Mouse (Mus musculus): ENCODE measurements at regions not wholly inside any gene's neighbourhood (a gene's known extent, or its start where the extent isn't known, plus 50 kb on each side); places are given as distances from the start of the nearest gene placed in this dataset.

DNA sequence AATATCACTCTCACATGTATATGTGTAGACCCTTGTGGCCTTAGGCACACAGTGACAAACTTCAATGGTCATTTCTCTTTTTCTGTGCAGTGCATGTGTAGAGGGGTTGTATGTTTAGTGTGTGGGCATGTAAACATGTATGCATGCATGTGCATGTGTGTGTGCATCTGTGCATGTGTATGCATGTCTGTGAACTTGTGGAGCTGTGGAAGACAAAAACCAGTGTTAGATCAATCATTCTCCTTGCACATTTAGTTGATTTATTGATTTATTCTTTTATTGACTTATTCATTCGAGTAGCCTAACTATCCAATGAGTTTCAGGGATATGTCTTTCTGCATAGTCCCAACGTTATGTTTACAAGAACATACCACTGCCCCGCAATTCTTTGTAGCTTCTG is 298.5 kb downstream of the Cmpk2 start:
- no peak overlapping the region for H3K4me2 ChIP-seq (ENCODE audit: low read depth, low read length)
- 42% methylated on average over 3 of the region's 3 CpGs for WGBS (ENCODE audit: insufficient replicate concordance)
- H3K27me3 ChIP-seq (ENCODE audit: control insufficient read depth, insufficient read depth, low read depth, low read length): no peaks in the 10 kb centered on the region
- no peak overlapping the region for H3K9ac ChIP-seq (ENCODE audit: low read depth, low read length)
- no peak overlapping the region for H3K4me3 ChIP-seq (ENCODE audit: low read depth, low read length)
- no peaks in the 10 kb centered on the region for H3K36me3 ChIP-seq (ENCODE audit: control insufficient read depth, insufficient read depth)
- no peaks in the 10 kb centered on the region for H3K4me1 ChIP-seq (ENCODE audit: control insufficient read depth, low read depth, low read length)
- no peak for ATAC-seq (ENCODE audit: low read depth)
- no peak overlapping the region for H3K27ac ChIP-seq (ENCODE audit: low read length)
- H3K9me3 ChIP-seq (replicated peaks; ENCODE audit: control insufficient read depth, low read length): no peaks in the 10 kb centered on the region

- Histone ChIP-seq H3K4me3 (ENCODE audit: low read depth, low read length) (no peak overlapping the region), H3K9me3 (replicated peaks; ENCODE audit: control insufficient read depth, low read length) (no peaks in the 10 kb centered on the region), H3K36me3 (ENCODE audit: control insufficient read depth, insufficient read depth) (no peaks in the 10 kb centered on the region), H3K27ac (ENCODE audit: low read length) (no peak overlapping the region), H3K9ac (ENCODE audit: low read depth, low read length) (no peak overlapping the region), H3K4me2 (ENCODE audit: low read depth, low read length) (no peak overlapping the region), H3K4me1 (ENCODE audit: control insufficient read depth, low read depth, low read length) (no peaks in the 10 kb centered on the region), H3K27me3 (ENCODE audit: control insufficient read depth, insufficient read depth, low read depth, low read length) (no peaks in the 10 kb centered on the region)
- ATAC-seq (ENCODE audit: low read depth): no peak
- WGBS (ENCODE audit: insufficient replicate concordance): 51% methylated on average over 9 of the region's 9 CpGs
Measured at GRCm38 (mm10) chr12:26758657-26759325, 289.8 kb downstream of the Cmpk2 start.

DNA sequence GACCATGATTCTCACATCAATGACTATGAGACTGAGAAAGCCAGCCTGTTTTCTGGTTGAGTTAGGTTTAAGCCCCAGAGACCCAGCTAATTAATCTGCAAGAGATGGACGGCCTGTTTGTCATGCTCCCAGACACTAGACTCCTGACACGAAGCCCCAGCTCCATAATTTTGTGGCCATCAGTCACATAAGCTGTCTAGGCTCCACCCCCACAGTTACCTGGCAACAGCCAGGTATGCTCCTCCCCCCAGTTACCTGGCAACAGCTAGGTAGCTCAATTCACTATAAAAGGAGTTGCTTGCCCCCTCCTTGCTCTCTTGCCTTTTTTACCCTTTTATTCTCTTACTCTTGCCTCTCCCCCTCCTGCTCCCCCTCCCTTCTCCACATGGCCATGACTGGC is 287.3 kb downstream of the Cmpk2 start:
- Histone ChIP-seq H3K4me2 (ENCODE audit: low read depth, low read length) (no peak overlapping the region), H3K27me3 (ENCODE audit: control insufficient read depth, insufficient read depth, low read depth, low read length) (no peaks in the 10 kb centered on the region), H3K4me1 (ENCODE audit: control insufficient read depth, low read depth, low read length) (no peaks in the 10 kb centered on the region), H3K4me3 (ENCODE audit: low read depth, low read length) (no peak overlapping the region), H3K9me3 (replicated peaks; ENCODE audit: control insufficient read depth, low read length) (no peaks in the 10 kb centered on the region), H3K9ac (ENCODE audit: low read depth, low read length) (no peak overlapping the region), H3K27ac (ENCODE audit: low read length) (no peak overlapping the region), H3K36me3 (ENCODE audit: control insufficient read depth, insufficient read depth) (no peaks in the 10 kb centered on the region)
- 46% methylated on average over 2 of the region's 2 CpGs for WGBS (ENCODE audit: insufficient replicate concordance)
- ATAC-seq (ENCODE audit: low read depth): no peak

GRCm38 (mm10) chr12:26754611-26755010 is 285.6 kb downstream of the Cmpk2 start:
- no peak overlapping the region for H3K4me2 ChIP-seq (ENCODE audit: low read depth, low read length)
- H3K4me3 ChIP-seq (ENCODE audit: low read depth, low read length): no peak overlapping the region
- H3K9ac ChIP-seq (ENCODE audit: low read depth, low read length): no peak overlapping the region
- H3K36me3 ChIP-seq (ENCODE audit: control insufficient read depth, insufficient read depth): no peaks in the 10 kb centered on the region
- no peaks in the 10 kb centered on the region for H3K4me1 ChIP-seq (ENCODE audit: control insufficient read depth, low read depth, low read length)
- 75% methylated on average over 2 of the region's 2 CpGs for WGBS (ENCODE audit: insufficient replicate concordance)
- H3K27me3 ChIP-seq (ENCODE audit: control insufficient read depth, insufficient read depth, low read depth, low read length): no peaks in the 10 kb centered on the region
- no peak overlapping the region for H3K27ac ChIP-seq (ENCODE audit: low read length)
- ATAC-seq (ENCODE audit: low read depth): no peak
- H3K9me3 ChIP-seq (replicated peaks; ENCODE audit: control insufficient read depth, low read length): no peaks in the 10 kb centered on the region

GRCm38 (mm10) chr12:26734558-26734897 is 265.5 kb downstream of the Cmpk2 start:
- H3K4me1 ChIP-seq (ENCODE audit: control insufficient read depth, low read depth, low read length): no peaks in the 10 kb centered on the region

DNA sequence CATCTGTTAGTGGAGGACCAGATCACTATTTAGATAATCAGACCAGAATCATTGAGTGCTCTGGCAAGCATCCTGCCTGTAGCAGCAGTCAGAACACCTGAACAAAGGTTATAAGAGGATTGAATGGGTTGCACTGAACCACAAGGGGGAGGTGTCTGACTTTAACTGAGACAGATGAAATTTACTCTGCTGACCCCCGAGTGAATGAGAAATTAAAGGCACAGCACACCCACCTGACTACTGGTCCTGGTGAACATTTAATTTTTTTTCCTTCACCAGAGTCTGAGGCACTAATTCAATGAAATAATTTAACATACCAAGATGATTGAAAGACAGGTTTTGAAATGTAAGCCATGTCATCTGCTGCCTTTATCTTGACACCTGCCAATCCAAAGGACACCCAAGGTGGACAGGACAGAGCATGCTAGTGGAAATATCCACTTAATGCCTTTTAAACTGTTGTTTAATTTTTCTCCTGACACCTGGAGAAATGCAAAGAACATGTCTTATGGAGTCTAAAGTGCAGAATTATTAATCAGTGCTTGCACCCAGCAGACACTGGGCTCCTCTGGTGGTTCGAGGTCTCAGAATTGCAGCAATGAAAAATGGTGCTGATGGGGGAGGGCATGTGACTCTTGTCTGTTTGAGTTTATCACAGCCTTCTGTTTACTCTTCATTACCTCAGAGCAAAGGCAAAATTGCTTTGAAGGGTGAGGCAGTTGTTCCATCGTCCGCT is 265.0 kb downstream of the Cmpk2 start:
- no peaks in the 10 kb centered on the region for H3K36me3 ChIP-seq (ENCODE audit: control insufficient read depth, insufficient read depth)
- no peak overlapping the region for H3K27ac ChIP-seq (ENCODE audit: low read length)

More at GRCm38 (mm10) chr12:26734558-26734897, 265.5 kb downstream of the Cmpk2 start:
- Histone ChIP-seq H3K9me3 (replicated peaks; ENCODE audit: control insufficient read depth, low read length) (no peaks in the 10 kb centered on the region), H3K4me3 (ENCODE audit: low read depth, low read length) (no peak overlapping the region), H3K9ac (ENCODE audit: low read depth, low read length) (no peak overlapping the region), H3K4me2 (ENCODE audit: low read depth, low read length) (no peak overlapping the region), H3K36me3 (ENCODE audit: control insufficient read depth, insufficient read depth) (no peaks in the 10 kb centered on the region), H3K27me3 (ENCODE audit: control insufficient read depth, insufficient read depth, low read depth, low read length) (no peaks in the 10 kb centered on the region), H3K27ac (ENCODE audit: low read length) (no peak overlapping the region)
- no peak for ATAC-seq (ENCODE audit: low read depth)
- WGBS (ENCODE audit: insufficient replicate concordance): 60% methylated on average over 3 of the region's 3 CpGs

DNA sequence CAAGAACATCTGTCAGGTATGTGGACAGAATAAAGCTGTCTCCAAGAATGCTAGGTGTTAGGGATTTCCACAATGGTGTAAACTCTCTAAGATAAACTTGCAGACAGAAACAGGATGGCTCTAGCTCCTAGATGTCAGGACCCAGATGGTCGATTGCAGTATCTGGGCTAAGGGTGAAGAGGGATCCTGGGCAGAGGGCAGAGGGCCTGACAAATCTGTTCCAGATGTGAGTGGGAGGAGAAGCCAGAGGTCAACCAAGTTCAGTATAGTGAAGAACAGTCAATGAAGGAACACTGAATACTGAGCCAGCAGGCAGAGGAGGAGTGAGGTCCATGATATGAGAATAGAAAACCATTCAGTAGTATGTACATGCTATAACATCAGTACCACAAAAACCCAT is 254.4 kb downstream of the Cmpk2 start:
- H3K36me3 ChIP-seq (ENCODE audit: control insufficient read depth, insufficient read depth): no peaks in the 10 kb centered on the region
- H3K27ac ChIP-seq (ENCODE audit: low read length): no peak overlapping the region
- 24% methylated on average over 1 of the region's 1 CpGs for WGBS (ENCODE audit: insufficient replicate concordance)
- H3K4me1 ChIP-seq (ENCODE audit: control insufficient read depth, low read depth, low read length): no peaks in the 10 kb centered on the region
- no peak overlapping the region for H3K9ac ChIP-seq (ENCODE audit: low read depth, low read length)
- no peak overlapping the region for H3K4me3 ChIP-seq (ENCODE audit: low read depth, low read length)
- H3K27me3 ChIP-seq (ENCODE audit: control insufficient read depth, insufficient read depth, low read depth, low read length): no peaks in the 10 kb centered on the region
- no peak overlapping the region for H3K4me2 ChIP-seq (ENCODE audit: low read depth, low read length)
- no peaks in the 10 kb centered on the region for H3K9me3 ChIP-seq (replicated peaks; ENCODE audit: control insufficient read depth, low read length)
- no peak for ATAC-seq (ENCODE audit: low read depth)

More for the DNA sequence above, 265.0 kb downstream of the Cmpk2 start:
- no peak overlapping the region for H3K9ac ChIP-seq (ENCODE audit: low read depth, low read length)
- no peaks in the 10 kb centered on the region for H3K9me3 ChIP-seq (replicated peaks; ENCODE audit: control insufficient read depth, low read length)
- WGBS (ENCODE audit: insufficient replicate concordance): 43% methylated on average over 4 of the region's 4 CpGs
- no peak for ATAC-seq (ENCODE audit: low read depth)
- no peak overlapping the region for H3K4me2 ChIP-seq (ENCODE audit: low read depth, low read length)
- H3K4me3 ChIP-seq (ENCODE audit: low read depth, low read length): no peak overlapping the region
- no peaks in the 10 kb centered on the region for H3K27me3 ChIP-seq (ENCODE audit: control insufficient read depth, insufficient read depth, low read depth, low read length)
- no peaks in the 10 kb centered on the region for H3K4me1 ChIP-seq (ENCODE audit: control insufficient read depth, low read depth, low read length)

GRCm38 (mm10) chr12:26698838-26699237 is 229.8 kb downstream of the Cmpk2 start:
- Histone ChIP-seq H3K27me3 (ENCODE audit: control insufficient read depth, insufficient read depth, low read depth, low read length) (no peaks in the 10 kb centered on the region), H3K4me2 (ENCODE audit: low read depth, low read length) (no peak overlapping the region), H3K4me1 (ENCODE audit: control insufficient read depth, low read depth, low read length) (no peaks in the 10 kb centered on the region), H3K9me3 (replicated peaks; ENCODE audit: control insufficient read depth, low read length) (no peaks in the 10 kb centered on the region), H3K27ac (ENCODE audit: low read length) (no peak overlapping the region), H3K9ac (ENCODE audit: low read depth, low read length) (no peak overlapping the region), H3K36me3 (ENCODE audit: control insufficient read depth, insufficient read depth) (no peaks in the 10 kb centered on the region), H3K4me3 (ENCODE audit: low read depth, low read length) (no peak overlapping the region)
- 56% methylated on average over 1 of the region's 1 CpGs for WGBS (ENCODE audit: insufficient replicate concordance)
- ATAC-seq (ENCODE audit: low read depth): no peak

GRCm38 (mm10) chr12:26688048-26688447 is 219.0 kb downstream of the Cmpk2 start:
- Histone ChIP-seq H3K4me1 (ENCODE audit: control insufficient read depth, low read depth, low read length) (no peaks in the 10 kb centered on the region), H3K27me3 (ENCODE audit: control insufficient read depth, insufficient read depth, low read depth, low read length) (no peaks in the 10 kb centered on the region), H3K9me3 (replicated peaks; ENCODE audit: control insufficient read depth, low read length) (no peaks in the 10 kb centered on the region), H3K27ac (ENCODE audit: low read length) (no peak overlapping the region), H3K9ac (ENCODE audit: low read depth, low read length) (no peak overlapping the region), H3K36me3 (ENCODE audit: control insufficient read depth, insufficient read depth) (no peaks in the 10 kb centered on the region), H3K4me3 (ENCODE audit: low read depth, low read length) (no peak overlapping the region), H3K4me2 (ENCODE audit: low read depth, low read length) (no peak overlapping the region)
- 65% methylated on average over 4 of the region's 4 CpGs for whole genome bisulfite sequencing (ENCODE audit: insufficient replicate concordance)
- no peak for ATAC-seq (ENCODE audit: low read depth)
